Mouse (Mus musculus) erythroblast, embryonic 14.5 days (primary cell): ENCODE data around the gene Tenm2.

Experiments
- GATA1 ChIP-seq: IDR thresholded peaks from 2 replicates; pipeline ENCODE4 v1.6.1; 2012; ENCODE audit warnings: low read length, inconsistent platforms, mixed read lengths
- TAL1 ChIP-seq: IDR thresholded peaks from 3 replicates; pipeline ENCODE4 v1.6.1; 2012; ENCODE audit warnings: low read length, inconsistent platforms, mixed read lengths

DNA sequence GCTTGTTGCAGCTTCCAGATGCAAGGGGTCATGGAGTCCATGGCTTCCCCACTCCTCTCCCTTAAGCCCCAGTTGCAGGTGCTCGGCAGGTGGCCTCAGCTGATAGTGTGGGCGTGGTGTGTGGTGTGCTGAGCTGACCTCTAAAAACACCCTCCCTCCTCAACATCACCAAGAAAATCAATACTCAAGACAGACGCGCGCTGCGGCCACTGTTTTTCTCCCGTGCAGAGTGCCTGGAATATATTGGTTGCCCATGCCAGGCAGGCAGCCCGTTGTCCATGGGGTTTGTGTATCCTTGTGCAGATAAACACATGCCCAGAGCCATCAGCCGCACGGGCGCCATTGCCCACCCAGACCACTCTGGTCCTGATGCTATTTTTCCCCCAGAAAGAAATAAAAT lies 1007.1 kb downstream of the Tenm2 start:
- TF ChIP-seq TAL1 (no peak), GATA1 (no peak)
